Mouse (Mus musculus) urinary bladder, adult 18-20 months (tissue): ENCODE measurements at regions not wholly inside any gene's neighbourhood (a gene's known extent, or its start where the extent isn't known, plus 50 kb on each side); places are given as distances from the start of the nearest gene placed in this dataset.

Experiments used
- DNase-seq, 2 experiments: peaks; one replicate each; pipeline ENCODE4 v3.0.0; 2022; ENCODE audit warnings: low spot score in 2 of 2, mixed read lengths in 2 of 2

DNA sequence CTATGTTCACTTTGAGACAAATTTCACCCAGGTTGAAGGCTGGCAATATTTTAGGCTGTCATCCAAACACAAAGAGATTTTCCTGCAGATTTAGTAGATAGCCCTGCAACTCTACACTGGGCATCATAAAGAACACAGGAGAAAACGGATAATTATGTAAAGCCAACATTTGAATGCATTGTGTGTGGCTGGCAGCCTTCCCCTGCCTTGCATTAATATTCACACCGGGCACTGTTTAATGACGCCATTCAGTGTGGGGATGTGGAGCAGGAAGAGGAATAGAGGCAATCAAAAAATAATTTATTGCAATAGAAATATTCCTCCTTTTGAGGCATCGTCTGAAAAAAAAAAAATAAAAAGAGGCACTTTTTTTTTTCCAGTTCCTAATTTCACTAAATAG, 105.7 kb downstream of the Samd5 start:
- DNase-seq: no peak

DNA sequence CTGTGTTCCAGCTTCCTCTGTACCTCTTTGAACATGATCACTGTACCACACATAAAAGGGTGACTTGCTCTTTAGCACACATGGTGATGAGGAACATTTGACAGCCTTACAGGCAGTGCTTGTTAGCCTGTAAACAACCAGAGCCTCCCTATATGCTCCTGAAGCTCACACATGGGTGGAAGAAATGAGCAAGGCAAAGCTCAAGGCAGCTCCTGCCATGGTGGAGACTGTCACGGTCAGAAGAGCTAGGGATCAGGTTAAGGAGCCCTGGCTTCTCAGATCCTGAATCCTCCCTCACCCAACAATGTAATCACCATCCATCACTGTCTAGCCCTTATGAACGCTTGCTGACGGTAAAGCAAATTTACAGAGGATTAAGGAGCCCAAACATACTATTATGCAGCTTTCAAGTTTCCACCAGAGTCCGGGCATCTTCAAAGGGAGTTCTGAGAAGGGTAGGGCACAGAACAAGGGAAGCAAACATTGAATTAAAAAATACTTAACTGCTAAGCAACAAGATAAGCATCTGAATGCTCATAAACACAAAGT, 117.4 kb downstream of the Samd5 start:
- DNase-seq: no peak

DNA sequence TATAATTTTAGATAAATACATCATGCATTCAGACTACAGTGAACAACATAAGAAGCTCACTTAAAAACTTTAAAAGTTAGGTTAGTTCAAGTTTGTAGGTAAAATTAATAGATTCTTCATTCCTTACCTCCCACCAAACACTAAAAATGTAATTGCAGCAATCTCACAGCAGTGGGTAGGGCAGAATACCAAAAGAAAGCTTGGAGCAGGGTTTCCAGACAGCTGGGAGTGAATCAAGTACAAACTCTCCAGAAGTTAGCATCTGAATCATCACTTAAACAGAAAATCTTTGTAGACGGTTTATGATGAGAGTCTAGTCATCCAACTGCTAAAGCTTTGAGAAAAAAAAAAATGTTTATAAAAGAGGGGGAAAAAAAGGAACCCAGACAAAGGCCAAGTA, 117.9 kb downstream of the Samd5 start:
- DNase-seq: no peak

DNA sequence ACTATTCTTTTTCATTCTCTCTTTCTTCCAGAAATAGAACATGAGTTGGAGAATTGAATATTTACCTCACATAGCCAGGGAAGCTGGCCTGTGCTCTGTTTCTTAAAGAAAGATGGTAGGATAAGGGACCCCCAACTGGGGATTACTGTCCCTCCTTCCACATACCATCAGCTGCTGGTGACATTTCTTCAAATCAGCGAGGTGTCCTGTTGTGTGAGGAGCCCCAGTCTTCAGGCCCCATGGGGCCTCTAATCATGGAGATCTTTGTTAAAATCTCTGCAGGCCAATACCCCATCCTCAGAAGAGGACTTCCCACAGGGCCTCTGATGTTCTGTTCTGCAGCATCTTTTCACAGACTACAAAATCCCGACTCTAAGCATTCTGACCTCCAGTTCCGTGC, 121.1 kb downstream of the Samd5 start:
- DNase-seq: no peak

DNA sequence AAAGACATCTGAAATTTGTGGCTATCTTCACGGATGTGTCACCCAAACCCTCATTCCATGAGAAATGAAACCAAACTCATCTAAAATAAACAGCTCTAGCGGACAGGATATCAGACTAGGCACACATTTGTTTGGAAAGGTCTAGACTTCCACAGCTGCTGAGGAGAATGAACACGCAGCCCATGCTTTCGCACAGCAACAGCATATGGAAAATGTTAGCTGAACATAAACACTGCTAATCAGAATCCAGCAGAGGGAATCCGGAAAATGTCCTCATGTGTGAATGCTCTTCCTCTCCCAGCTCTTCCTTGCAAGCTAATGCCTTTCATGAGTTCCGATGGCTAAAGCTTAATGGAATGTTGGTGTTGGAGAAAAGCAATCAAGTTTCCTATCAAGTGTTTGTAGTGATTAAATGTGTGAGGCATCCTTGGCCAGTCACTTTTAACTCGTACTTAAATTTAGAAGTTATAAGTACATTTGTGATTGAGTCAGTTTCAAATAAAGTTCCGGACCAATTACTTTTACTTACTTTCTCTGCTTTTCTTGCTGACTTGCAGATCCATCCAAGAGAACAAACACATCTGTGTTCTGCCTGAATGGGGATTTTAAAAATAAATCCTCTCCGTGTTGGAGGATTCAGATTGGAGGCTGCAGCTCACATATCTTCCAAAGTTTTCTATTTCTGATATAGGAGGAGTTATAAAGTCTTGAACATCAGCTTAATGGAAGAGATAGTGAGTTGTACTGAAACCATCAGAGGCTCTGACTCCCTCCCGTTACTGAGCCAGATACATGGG, 124.9 kb downstream of the Samd5 start:
- no peak for DNase-seq

DNA sequence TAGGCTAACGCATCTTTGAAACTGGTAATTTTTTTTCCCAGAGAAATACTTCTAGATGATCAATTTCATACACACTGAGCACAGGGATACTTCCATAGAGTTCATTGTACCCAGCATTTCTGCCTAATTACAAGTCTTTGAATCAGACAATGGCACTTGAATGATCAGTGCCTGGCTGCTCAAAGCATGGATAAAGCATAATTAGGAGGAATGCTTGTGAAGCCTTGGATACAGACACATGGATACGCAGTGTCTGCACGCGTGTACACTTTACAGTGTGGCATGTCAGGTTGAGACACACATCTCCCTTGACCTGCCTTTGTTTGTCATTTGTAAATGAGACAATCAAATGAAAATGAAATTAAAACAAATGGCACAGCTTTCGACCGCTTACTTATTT, 129.2 kb downstream of the Samd5 start:
- no peak for DNase-seq

DNA sequence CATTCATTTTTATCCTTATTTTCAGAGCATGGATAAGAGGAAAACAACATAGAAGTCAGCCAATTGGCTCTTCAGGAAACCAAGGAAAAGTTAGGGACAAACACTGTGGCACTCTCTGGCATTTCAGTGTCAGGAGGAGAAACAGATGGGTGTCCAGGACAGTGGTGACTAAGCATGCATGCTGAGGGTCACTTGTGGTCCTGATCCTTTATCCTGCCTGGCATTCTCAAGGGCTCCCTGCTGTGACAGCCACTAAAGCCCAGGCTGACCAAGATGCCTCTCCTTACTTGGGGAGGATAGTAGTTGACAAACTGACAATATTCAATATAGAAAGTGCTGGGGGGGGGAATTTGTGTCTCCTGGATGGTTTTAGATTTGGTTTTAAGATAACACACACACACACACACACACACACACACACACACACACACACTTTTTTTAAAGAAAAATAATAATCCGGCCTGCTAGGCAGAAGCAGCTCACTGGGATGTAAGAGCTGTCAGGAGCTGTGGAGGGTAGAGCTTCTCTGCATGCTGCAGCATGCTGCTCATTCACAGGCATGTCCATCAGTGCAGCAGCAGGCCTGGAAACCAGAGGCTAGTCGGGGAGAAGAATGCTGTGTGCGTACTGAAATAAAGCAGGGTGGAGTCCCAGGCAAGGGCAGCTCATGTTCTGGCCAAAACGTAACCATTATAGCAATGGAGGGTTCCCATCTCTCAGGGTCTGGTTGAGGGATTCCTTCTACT, 130.8 kb downstream of the Samd5 start:
- DNase-seq: no peak

DNA sequence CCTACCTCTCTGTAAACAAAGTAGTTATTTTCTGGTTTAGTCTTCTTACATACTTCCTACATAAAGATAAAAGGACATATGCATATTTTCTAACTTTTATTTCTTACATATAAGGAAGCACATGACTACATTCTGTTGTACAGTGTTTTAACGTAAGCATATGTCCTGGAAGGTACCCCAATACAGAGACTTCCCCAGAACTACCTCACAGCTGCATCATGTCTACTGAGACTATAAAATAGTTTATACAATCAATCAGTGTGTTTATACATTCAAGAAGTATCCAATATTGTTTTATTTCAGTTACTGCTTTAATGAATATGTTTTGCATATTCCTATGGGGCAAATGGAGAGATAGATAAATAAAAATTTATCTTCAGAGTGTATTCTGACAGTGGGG, 133.4 kb downstream of the Samd5 start:
- no peak for DNase-seq

DNA sequence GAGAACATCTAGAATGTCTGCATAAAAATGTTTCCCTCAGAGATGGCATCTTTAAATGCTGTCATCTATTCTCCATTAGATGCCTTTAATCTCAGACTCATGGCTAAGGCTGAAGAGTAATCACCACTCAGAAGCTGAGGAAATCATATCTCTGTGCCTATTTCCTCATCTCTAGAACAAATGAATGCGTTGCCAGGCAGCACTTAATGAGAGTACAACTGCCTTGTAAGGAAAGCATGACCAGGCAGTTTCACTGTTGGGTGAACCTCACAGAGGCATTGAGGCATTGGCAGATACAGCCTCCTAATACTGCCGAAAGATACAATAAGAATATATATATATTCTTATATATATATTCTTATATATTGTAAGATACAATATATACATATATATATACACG, 137.3 kb downstream of the Samd5 start:
- DNase-seq: no peak

DNA sequence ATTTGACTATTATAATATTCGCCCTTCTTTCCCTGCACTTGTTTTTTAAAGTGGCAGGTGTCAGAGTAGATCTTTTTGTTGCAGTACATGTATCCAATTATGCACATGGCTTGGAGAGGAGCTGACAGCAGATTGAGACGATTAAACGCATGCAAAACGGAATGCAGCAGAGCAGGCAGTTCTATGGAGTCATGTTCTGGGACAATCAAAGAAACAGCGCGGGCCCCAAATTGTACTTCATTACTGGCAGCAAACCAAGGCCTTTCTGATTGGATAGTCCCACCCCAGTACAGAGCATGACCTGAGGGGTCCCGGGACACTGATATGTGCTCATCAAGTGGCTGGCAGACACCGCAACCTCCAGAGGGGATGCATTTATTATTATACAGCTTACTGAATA, 140.5 kb downstream of the Samd5 start:
- no peak for DNase-seq

DNA sequence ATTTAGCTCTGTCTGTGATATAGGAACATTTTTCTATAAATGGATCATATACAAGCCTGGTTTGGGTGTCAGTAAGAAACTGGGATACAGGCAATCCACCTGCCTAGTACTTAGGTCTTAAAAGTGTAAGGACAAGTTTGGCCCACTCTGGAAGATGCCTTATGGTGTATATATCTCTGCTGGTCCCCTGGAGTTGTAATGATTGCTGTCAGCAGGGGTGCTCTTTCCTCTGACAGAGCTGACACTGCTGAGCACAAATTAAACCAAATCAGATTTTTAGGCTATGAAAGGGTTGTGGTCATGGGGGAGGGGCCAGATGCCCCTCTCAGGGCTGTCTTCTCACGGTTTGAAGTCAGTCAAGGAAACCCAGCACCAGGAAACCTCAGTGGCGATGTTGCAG, 141.7 kb downstream of the Samd5 start:
- DNase-seq: no peak

DNA sequence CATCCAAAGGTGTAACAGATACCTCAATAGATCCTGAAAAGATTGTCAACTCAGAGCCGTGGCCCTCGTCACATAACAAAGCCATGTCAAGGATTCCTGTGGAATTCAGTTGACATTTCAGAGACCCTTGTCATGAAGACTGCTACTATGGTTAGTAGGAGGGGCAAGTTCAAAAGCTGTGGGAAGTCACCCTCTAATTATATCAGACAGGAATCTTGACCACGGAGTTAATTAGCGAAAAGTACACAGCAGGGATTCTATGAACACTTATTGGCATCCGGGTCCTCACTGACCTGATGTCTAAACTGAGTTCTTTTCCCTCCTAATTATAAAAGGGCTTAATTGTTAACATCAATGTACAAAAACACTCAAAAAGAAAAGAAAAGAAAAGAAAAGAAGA, 143.1 kb downstream of the Samd5 start:
- DNase-seq: no peak

DNA sequence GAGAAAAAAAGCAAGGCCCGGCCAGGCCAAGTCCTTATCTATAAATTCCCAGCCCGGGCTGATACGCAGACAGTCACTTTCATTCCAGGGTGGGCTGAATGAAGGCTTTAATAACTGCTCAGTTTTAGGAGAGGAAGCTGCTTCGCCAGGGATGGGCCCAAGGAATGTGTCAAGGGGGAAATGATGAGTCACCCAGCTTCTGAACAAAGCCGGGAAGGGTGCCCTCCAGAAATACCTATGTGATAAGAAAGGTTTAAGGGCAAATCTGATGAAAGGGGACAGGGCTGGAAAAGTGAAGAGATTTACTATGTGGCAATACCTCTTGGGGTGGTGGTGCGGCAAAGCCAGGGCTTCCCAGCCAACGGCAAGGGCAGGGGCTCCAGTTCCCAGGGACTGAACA, 145.6 kb downstream of the Samd5 start:
- DNase-seq: no peak

DNA sequence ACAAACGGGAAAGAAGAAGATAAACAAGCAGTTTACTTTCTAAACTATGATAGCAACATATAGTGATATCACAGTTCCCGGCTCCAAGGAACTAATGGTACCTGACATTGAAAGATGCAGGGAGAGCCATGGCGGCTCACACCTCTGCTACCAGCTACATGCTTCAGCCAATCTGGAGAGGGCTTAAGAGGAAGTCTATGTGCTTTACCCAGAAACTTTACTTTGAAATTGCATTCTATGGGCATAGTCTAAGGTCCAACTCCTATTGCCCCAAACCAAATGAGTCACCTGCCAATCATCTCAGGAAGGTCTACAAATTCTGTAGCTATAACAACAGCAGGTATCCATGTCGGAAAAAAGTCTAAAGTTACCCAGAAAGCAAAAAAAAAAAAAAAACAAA, 146.9 kb downstream of the Samd5 start:
- no peak for DNase-seq

DNA sequence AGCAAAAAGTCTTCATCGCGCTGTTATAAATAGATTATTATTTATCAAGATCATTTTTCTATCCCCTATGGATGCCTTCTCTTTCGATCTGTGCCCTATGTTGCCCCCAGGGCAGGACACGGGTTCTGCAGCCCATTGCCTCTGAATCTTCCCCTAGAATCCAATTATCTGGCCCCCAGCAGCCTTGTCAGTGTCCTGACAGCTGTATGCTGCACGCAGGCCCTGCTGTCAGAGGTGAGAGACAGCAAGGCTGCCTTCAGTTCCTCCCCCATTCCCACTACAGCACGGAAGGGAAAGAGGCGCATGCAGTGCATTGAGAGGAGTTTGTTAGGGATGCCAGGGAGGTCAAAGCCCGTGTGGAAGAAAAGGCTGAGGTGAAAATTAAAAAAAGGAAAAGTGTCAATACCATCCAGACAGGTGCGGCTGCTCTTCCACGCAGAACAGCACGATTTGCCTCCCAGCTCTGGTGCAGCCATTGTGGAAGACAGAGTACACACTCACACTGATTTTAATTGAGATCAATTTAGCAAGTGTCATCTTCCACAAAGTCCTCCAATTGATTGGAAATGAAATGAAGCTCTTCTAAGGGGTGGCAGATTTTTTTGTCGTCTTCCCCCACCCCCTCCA, 165.1 kb downstream of the Samd5 start:
- no peak for DNase-seq

DNA sequence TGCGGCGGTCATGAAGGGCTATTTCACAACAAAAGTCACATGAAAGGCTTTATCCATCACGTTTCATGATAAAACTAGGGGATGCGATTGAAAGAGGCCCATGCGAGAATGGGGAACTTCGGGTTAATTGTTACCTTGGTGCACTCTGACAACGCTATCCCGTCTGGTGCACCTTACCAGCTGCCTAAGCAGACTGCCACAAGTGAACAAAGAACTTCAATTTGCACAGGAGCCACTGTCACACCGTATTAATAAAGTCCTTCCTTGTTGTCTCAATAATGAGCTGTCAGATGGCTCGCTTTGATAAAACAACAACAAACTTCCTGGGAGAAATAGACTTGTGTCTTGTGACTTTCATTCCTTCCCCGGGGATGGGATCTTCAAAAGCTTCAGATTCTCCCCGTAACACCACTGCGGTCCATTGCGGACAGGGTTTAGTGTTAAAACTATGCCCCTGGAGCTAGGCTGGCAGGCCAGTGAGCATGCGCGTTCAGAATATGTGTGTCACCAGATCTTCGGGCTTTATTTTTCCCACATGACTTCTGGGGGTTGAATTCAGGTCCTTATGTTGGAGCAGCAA, 165.8 kb downstream of the Samd5 start:
- no peak for DNase-seq

DNA sequence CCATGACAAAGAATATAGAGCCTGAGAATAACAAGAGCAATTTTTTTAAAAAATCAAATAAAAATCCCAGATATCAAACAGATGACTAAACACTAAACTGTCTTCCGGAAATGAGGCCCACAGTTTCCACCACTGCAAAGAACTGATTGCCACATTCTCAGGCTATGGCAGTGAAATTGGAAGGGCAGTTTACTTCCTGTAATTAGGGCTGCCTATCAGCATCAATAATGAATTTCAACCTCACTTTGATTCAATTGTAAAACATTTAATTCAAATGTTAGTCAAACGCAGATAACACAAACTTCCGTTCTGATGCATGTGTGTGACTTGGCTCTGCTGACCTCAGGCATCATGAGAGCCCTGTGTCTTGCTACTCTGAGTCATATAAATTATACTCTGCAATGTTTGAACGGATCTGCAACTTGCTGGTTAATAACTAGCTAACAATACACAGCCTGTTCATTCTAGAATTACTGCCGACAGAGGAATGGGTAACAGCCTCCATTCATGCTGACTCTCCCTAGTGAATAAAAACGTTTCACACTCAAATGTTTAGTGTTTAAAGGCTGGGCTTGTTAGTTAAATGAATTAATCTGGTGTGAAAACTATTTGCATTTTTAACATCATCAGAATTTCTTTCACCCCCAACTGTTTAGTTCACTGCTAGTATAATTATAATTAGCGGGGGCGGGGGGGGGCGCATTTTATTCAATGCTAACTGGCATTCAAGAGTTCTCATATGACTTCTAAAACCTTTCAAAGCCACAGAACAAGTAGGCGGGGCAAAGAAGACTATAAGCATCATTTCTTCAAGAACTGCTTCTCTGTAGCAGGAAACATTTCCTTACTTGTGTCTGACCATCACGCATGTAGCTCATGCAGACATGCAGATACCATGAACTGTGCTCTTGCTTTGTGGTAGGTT, 171.2 kb downstream of the Samd5 start:
- no peak for DNase-seq

DNA sequence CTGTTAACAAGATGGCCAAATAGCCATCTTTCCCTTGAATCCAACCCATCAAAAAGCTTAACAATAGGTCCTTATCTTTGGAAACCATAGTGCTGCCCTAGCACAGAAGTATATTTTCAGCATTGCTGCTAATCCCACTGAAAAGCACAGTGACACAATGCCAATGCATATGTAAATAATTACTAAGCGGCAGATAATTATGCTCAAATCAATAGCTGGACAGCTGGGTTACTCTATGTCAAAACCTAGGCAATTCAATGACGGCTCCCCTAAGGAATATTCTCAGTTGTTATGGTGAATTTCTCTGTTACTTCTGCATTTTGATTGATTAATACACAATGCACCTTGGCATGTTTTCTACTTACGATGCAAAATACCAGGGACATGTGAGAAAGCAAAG, 176.5 kb downstream of the Samd5 start:
- DNase-seq: no peak

DNA sequence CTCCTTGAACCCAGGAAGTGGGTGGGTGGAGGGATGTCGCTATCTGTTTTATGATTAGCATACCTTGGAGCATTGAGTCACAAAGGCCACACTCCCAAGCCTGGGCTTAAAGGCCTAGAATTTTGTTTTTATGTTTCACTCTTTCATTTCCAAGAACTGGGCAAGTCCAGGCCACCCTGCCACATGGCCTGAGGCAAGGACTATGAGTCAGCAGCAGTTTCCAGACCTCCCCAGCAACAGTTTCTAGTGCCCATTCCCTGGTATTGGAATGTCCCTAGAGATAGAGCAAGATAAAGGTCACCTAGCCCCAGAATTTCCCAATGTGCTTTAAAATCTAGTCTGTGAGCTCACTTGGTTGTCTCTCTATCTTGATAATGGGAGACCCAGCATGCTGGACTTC, 178.0 kb downstream of the Samd5 start:
- no peak for DNase-seq

DNA sequence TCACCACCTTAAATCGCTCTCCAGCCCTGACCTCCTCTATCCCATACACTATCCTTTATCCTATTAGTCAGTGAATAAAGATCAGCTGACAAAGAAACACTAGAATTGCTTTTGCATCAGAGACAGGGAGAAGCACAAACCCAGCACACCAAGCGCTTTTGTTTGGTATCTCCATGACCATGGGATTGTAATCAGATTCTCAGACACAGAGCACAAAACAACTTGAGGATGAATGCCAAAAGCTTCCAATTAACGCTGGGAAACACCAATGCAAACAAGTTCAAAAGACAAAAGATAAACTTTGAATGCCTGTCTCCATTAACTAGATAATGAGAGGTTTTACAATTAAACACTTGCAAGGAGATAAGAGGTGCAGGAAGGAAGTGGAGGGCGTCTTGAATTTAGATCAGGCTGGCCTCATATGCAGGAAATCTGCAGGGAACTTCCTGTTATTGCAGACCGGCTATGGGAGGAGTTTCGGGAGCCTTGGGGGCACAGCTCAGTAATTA, 179.8 kb downstream of the Samd5 start:
- DNase-seq: no peak

DNA sequence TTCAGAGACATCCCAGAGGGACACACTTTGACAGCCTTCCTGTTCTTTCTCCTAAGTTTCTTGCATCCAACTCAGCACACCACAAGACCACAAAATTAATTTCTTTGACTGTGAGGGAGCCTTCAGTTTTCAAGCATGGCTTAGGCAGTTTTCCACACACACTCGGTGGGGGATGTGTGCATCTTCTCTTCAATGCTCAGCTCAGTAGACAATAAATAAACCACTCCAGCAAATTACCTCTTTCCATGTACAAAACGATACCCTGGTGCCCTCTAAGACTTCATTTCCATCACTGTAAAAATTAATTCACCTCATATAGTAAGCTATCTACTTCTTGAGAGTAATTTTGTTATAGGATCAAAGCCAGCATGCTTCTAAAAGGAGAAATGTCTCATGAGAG, 184.6 kb downstream of the Samd5 start:
- no peak for DNase-seq
